Mouse (Mus musculus): Measurements from ENCODE around the gene Prss35. TPM values are rescaled to one million over a fixed set of nuclear protein-coding genes. Genes with fewer than 3 reads are reported as not detected.

Gene Prss35
- polyA plus RNA-seq, 1 experiment from 2014 or later: 8.4 TPM

Other genes with a start within 250 kb of the Prss35 start
- gene Pgm3, start 171.8 kb upstream of the Prss35 start, polyA plus RNA-seq (2015; fragmentation: Nextera tagmentation; extraction: Ambion mirVana): 39.3 and 42.7 TPM in 2 replicates
- 3.8 and 4.4 TPM in 2 replicates for gene Rwdd2a, start 171.7 kb upstream of the Prss35 start, polyA plus RNA-seq (2015; fragmentation: Nextera tagmentation; extraction: Ambion mirVana)
- gene Me1, start 47.7 kb upstream of the Prss35 start, polyA plus RNA-seq (2015; fragmentation: Nextera tagmentation; extraction: Ambion mirVana): 11.6 and 16.1 TPM in 2 replicates
- gene Snap91, start 137.0 kb downstream of the Prss35 start, polyA plus RNA-seq (2015; fragmentation: Nextera tagmentation; extraction: Ambion mirVana): 18.4 and 20.1 TPM in 2 replicates